Mouse (Mus musculus) kidney, postnatal 0 days (tissue): ENCODE data around the gene Nfyc. TPM values are rescaled to one million over a fixed set of nuclear protein-coding genes. Genes with fewer than 3 reads are reported as not detected.
A peak's percentile ranks its signal among the peaks of the same experiment; 100 is the strongest.

Source experiments
- ATAC-seq: fragments of 200-750 bp; cut with Nextera tagmentation; replicated peaks from 2 replicates; pipeline ENCODE4 v1.8.0; 2017; ENCODE audit warnings: low read depth, moderate number of reproducible peaks, moderate TSS enrichment, moderate library complexity; ENCODE audit not compliant: low FRiP score
- DNase-seq: peaks from one replicate; pipeline ENCODE4 v3.0.0-alpha.2; 2016; ENCODE audit warnings: low spot score
- H3K27ac ChIP-seq: fragments of 300-500 bp; sonication (generic); 2 replicates; pipeline ENCODE4 v1.5.1; 2014; ENCODE audit warnings: mild to moderate bottlenecking
- H3K27me3 ChIP-seq: fragments of 300-500 bp; sonication (generic); 2 replicates; pipeline ENCODE4 v1.6.1; 2014; ENCODE audit warnings: low read length, mixed read lengths; ENCODE audit not compliant: insufficient read depth
- H3K36me3 ChIP-seq: fragments of 300-500 bp; sonication (generic); 2 replicates; pipeline ENCODE4 v1.6.1; 2014; ENCODE audit warnings: low read length, mixed read lengths; ENCODE audit not compliant: insufficient read depth
- H3K4me1 ChIP-seq: fragments of 300-500 bp; sonication (generic); replicated peaks from 2 replicates; pipeline ENCODE4 v1.6.1; 2014; ENCODE audit warnings: antibody characterized with exemption, low read length, mixed read lengths; ENCODE audit not compliant: insufficient read depth
- H3K4me2 ChIP-seq: fragments of 300-500 bp; sonication (generic); 2 replicates; pipeline ENCODE4 v1.6.1; 2014; ENCODE audit warnings: mild to moderate bottlenecking, low read length, moderate library complexity, mixed read lengths
- H3K4me3 ChIP-seq: fragments of 300-500 bp; sonication (generic); replicated peaks from 2 replicates; pipeline ENCODE4 v1.5.1; 2014; ENCODE audit warnings: low read depth, low read length
- H3K9ac ChIP-seq: fragments of 300-500 bp; sonication (generic); 2 replicates; pipeline ENCODE4 v1.6.1; 2014; ENCODE audit warnings: low read depth, low read length
- H3K9me3 ChIP-seq: fragments of 300-500 bp; sonication (generic); replicated peaks from 2 replicates; pipeline ENCODE4 v1.6.1; 2016; ENCODE audit warnings: low read length, inconsistent platforms, mixed read lengths
- CTCF ChIP-seq: IDR thresholded peaks from 2 replicates; pipeline ENCODE4 v1.5.1; 2016; ENCODE audit warnings: antibody characterized with exemption, low read depth, mild to moderate bottlenecking, moderate library complexity
- WGBS: fragments of 180-500 bp; shearing (Covaris S2); extraction: QIAGEN DNeasy Blood & Tissue Kit; methylation state at CpG from one replicate; pipeline ENCODE4 v1.1.7; 2014; 5-methylcytosine and 5-hydroxymethylcytosine counted together
- polyA plus RNA-seq: library from polyadenylated mRNA; unstranded; fragments of >200 nt; fragmentation: Nextera tagmentation; extraction: Ambion mirVana; gene quantifications from 2 replicates; pipeline ENCODE4 v1.2.1, GENCODE M21; 2015

The Nfyc gene
- polyA plus RNA-seq: 107 and 108 TPM in 2 replicates

DNA sequence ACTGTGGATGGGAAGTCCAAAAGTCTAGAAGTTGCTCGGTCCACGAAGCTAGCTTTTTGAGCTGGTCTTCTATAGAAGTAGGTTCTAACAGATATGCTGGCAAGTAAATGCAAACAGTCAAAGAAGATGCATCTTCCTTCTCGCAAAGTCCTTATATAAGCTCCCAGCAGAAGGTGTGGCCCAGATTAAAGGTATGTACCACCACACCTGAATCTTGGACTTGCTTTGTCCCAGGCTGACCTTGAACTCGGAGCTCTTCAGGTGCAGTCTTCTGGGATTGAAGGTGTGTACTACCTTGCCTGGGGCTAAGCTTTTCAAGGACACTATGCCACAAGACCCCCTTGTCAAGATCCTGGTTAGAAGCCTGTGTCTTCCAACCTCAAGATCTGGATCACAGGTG is at the start of gene Nfyc:
Gene Nfyc (minus strand): TSS at position 101 of the 400 bp plus-strand sequence.
- Histone ChIP-seq H3K4me2 (no peak within 1 kb of the TSS), H3K27me3 (no peaks in the 10 kb centered on the region), H3K9ac (no peak within 1 kb of the TSS), H3K4me1 (no peaks in the 10 kb centered on the region), H3K36me3 (no peaks in the 10 kb centered on the region), H3K9me3 (no peaks in the 10 kb centered on the region), H3K27ac (no peak within 1 kb of the TSS), H3K4me3 (no peak within 1 kb of the TSS)
- ATAC-seq (no peak), DNase-seq (no peak)
- no peak for TF ChIP-seq CTCF
- 89% methylated on average over 4 of the region's 4 CpGs for whole genome bisulfite sequencing

DNA sequence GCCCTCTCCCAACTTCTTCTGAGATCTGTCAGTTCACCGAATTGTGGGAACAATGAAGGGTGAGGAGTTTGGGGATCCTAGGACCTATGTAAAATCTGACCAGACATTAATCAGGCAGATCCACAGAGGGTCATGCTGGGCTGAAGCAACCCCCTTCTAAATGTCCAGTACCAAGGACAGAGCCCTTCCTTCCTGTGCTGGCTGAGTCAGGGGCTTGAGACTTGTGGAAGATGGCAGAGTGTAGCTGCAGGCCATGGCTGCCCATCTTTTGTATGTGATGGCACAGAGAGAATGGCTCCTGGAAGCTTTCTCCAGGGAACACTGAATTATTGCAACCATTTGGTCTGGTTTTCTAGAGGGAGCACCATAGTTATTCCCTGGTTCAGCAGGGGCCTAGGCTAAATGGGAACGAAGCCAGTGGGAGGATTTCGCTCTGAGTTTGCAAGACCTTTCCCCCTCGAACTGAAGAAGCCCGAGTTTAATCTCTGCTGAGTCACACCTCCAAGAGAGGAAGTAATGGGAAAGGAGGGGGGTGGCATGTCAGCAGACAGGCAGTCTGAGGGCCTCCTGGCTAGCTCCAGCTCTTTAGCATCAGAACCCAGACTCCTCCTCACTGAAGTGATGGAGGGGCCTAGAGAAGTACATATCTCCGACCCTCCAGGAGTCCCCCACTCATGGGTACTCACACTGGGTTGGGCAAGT is 49.5 kb upstream of the Nfyc start:
- H3K4me3 ChIP-seq: no peak overlapping the region
- DNase-seq (peak; percentile 59), ATAC-seq (no peak)
- H3K9ac ChIP-seq: no peak overlapping the region
- no peaks in the 10 kb centered on the region for H3K4me1 ChIP-seq
- no peak overlapping the region for H3K27ac ChIP-seq
- H3K36me3 ChIP-seq: no peaks in the 10 kb centered on the region
- TF ChIP-seq CTCF: no peak
- no peaks in the 10 kb centered on the region for H3K9me3 ChIP-seq
- H3K27me3 ChIP-seq: no peaks in the 10 kb centered on the region
- H3K4me2 ChIP-seq: no peak overlapping the region
- 49% methylated on average over 6 of the region's 6 CpGs for WGBS

DNA sequence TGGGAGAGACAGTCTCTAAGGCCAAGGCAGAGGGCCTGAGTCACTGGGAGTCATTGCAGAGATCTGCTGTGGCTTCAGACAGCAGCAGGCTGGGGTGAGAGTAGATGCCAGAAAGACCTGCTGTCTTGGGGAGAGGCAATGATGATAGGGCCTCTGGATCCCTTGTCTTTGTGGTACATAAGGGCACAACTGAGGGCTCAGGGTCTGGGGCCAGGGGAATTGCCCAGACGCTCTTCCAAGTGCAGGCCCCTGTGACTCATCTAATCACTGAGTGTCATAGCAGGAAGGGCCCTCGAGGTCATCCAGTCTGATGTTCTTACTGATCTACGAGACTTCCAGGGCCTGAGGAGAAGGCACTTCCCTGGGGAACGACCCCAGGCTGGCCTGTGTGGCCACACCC is 48.0 kb upstream of the Nfyc start:
- Histone ChIP-seq H3K9me3 (no peaks in the 10 kb centered on the region), H3K36me3 (no peaks in the 10 kb centered on the region), H3K4me3 (no peak overlapping the region), H3K4me1 (no peaks in the 10 kb centered on the region), H3K9ac (no peak overlapping the region), H3K27ac (no peak overlapping the region), H3K4me2 (no peak overlapping the region), H3K27me3 (no peaks in the 10 kb centered on the region)
- no peak for ATAC-seq
- TF ChIP-seq CTCF: no peak
- no peak for DNase-seq
- whole genome bisulfite sequencing: 22% methylated on average over 4 of the region's 4 CpGs

DNA sequence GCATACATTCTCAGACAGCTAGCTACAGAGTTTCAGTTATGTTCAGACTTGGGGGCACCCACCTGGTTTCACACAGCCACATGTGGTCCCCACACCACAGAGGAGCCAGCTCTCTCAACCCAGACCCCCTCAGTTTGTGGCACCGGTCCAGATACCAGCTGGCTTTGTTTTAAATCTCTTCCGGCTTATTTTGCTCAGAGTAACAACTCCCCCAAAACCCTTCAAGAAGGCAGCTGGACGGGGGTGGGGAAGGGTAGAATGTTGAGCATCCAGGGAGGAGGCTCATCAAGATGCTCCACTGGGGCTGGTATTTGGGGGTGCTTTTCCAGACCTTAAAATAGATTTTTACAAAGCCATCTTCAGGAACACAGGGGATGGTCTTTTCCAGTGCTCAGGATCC is 47.4 kb upstream of the Nfyc start:
- no peak overlapping the region for H3K27ac ChIP-seq
- H3K9me3 ChIP-seq: no peaks in the 10 kb centered on the region
- H3K36me3 ChIP-seq: no peaks in the 10 kb centered on the region
- H3K9ac ChIP-seq: no peak overlapping the region
- no peaks in the 10 kb centered on the region for H3K4me1 ChIP-seq
- TF ChIP-seq CTCF: no peak
- no peak overlapping the region for H3K4me3 ChIP-seq
- no peak for ATAC-seq
- WGBS: 65% methylated on average over 3 of the region's 3 CpGs
- H3K27me3 ChIP-seq: no peaks in the 10 kb centered on the region
- DNase-seq: no peak
- H3K4me2 ChIP-seq: no peak overlapping the region

DNA sequence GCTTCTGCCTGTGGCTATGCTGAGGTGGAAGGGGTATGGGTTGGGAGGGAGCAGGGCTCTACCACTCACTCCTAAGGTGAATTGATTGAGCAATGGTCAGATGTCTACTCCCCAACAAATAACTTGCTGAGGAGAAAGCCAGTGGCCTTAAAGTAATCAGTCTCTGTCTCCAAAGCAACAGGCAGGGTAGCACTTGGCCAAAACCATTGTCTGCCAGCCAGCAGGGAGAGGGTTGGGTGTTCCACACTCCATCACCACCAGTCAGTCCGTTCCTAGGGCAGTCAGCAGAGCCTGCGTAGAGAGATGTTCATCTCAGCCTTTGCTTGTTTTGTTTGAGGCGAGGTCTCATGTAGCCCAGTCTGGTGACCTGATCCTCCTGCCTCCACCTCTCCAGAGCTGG is 44.6 kb upstream of the Nfyc start:
- ATAC-seq (no peak), DNase-seq (no peak)
- no peak for TF ChIP-seq CTCF
- Histone ChIP-seq H3K4me1 (no peaks in the 10 kb centered on the region), H3K36me3 (no peaks in the 10 kb centered on the region), H3K4me3 (no peak overlapping the region), H3K9ac (no peak overlapping the region), H3K27me3 (no peaks in the 10 kb centered on the region), H3K4me2 (no peak overlapping the region), H3K27ac (no peak overlapping the region), H3K9me3 (no peaks in the 10 kb centered on the region)
- 48% methylated on average over 3 of the region's 3 CpGs for WGBS

DNA sequence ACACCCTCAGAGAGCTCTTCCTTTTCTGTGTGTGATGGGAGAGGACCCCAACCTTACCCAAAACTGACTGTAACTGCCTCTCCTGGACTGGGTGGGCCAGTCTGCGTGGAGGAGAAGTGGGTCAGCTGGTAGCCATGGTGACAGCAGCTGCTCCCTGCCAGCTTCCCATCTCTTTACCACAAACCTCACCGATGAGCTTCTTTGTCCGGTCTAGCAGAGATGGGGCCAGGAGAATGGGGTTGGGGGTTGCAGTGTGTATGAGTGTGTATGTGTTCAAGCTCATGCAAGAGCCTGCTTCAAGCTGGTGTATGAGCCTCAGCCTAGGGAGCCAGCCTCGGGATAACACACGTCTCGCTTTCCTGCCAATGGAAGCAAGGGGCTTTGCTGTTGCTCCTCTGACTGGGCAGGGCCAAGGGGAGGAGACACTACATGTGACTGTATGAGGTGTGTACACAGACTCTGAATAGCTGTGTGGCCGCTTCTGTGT is 38.9 kb upstream of the Nfyc start:
- Histone ChIP-seq H3K27ac (no peak overlapping the region), H3K4me3 (no peak overlapping the region), H3K4me2 (no peak overlapping the region), H3K9ac (no peak overlapping the region), H3K36me3 (no peaks in the 10 kb centered on the region), H3K4me1 (no peaks in the 10 kb centered on the region), H3K9me3 (no peaks in the 10 kb centered on the region), H3K27me3 (no peaks in the 10 kb centered on the region)
- no peak for ATAC-seq
- WGBS: 66% methylated on average over 7 of the region's 7 CpGs
- TF ChIP-seq CTCF: no peak
- DNase-seq: no peak

DNA sequence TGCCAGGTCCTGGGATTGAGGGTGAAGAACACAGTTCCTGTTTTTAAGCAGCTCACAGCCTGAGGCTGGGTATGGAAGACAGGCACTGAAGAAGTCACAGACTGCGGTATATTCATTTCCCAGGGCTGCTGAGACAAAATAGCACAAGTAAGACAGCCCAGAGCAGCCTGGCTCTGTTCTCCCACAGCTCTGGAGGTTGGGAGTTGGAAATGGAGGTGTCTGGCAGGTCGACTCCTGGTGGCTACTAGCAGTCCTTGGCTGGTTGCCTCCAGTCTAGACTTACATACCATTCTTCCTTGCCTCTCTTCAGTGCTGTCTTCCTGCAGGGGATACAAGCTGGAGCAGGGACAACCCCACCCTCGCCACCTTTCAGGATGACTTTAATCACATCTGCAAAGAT is 37.6 kb upstream of the Nfyc start:
- no peak for ATAC-seq
- Histone ChIP-seq H3K36me3 (no peaks in the 10 kb centered on the region), H3K27ac (no peak overlapping the region), H3K4me1 (no peaks in the 10 kb centered on the region), H3K9me3 (no peaks in the 10 kb centered on the region), H3K27me3 (no peaks in the 10 kb centered on the region), H3K4me2 (no peak overlapping the region), H3K9ac (no peak overlapping the region), H3K4me3 (no peak overlapping the region)
- no peak for TF ChIP-seq CTCF
- no peak for DNase-seq
- WGBS: 60% methylated on average over 3 of the region's 3 CpGs
